Mouse (Mus musculus): ENCODE data around the gene Gm17349. TPM values are rescaled to one million over a fixed set of nuclear protein-coding genes. Genes with fewer than 3 reads are reported as not detected.
"Not testable (repeated sequence)": the region's sequence is repeated elsewhere in the genome, so short reads cannot be mapped to it uniquely, and the experiment has no call there.

Gm17349 gene
- 1.00 TPM in 1 of 2 replicates, not detected in the other for polyA plus RNA-seq (2012; rRNA removed)

DNA sequence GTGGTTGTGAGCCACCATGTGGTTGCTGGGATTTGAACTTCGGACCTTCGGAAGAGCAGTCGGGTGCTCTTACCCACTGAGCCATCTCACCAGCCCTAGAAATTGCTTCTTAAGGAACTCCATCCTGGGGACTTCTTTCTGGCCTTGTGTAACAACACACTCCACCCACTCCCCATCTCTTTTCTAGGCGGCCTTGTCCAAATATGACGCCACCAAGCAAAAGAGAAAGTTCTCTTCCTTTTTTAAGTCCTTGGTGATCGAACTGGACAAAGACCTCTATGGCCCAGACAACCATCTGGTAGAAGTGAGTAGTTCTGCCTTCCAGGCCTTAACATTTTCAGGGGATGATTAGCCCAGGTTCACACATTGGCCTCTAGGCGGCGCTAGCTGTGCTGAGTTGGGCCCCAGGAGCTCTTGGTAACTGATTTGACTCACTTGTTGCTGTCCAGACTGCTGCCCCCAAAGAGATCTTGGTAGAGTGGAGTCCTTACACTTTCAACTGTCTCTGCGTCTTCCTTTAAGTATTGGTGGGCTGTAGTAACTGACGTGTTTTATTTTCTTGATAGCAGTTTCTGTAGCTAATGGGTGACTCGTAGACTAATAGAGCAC, at the start of gene Gm17349:
Gm17349 (minus strand) TSS at position 51 of the 609 bp plus-strand sequence.
- peak in 1 of 2 experiments; percentile 69 for DNase-seq (ENCODE audit: extremely low spot score in 1 of 2, low spot score in 1 of 2)

- no peak for DNase-seq (ENCODE audit: extremely low spot score in 1 of 2, low spot score in 1 of 2)
Measured at GRCm38 (mm10) chr15:99754204-99754603, 48.9 kb upstream of the Gm17349 start.

DNA sequence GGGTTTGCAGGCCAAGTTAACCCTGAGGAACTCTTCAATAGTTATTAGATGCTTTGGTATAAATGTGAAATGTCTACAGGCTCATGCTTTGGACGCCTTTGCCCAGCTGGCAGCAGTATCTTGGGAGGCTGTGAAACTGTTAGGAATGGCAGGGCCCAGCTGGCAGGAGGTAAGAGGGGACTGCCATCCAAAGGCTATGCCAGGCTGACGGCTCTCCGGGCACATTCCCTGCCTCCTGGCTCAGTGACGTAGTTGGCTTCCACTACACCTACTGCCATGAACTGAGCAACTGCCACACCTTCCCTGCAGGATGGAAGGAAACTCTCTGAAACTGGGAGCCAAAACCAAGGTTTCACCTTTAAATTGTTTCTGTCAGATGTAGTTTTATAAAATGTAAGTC, 34.9 kb upstream of the Gm17349 start:
- DNase-seq (ENCODE audit: extremely low spot score in 1 of 2, low spot score in 1 of 2): no peak

- DNase-seq (ENCODE audit: extremely low spot score in 1 of 2, low spot score in 1 of 2): peak in 1 of 2 experiments; percentile 64
Measured at GRCm38 (mm10) chr15:99736675-99737074, 31.4 kb upstream of the Gm17349 start.

GRCm38 (mm10) chr15:99735631-99736030, 30.3 kb upstream of the Gm17349 start:
- peak; percentile 100 for DNase-seq (ENCODE audit: extremely low spot score in 1 of 2, low spot score in 1 of 2)

- DNase-seq (ENCODE audit: extremely low spot score in 1 of 2, low spot score in 1 of 2): no peak
Measured at GRCm38 (mm10) chr15:99733186-99733585, 27.9 kb upstream of the Gm17349 start.

DNA sequence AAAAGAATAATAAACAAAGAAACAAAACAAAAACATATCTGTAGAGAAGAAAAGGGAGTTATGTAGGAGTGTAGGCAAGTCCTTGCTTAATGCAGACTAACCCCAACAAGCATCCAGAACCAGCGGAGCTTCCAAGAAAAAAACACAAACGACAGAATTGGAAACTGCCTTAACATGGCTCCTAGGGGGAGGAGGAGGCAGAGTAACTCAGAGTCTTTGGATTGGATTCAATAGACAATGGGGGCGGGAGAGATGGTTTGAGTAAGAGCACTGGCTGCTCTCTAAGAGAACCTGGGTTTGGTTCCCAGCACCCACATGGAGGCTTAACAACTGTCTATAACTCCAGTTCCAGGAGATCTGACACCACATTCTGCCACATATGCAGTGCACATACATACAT, 26.4 kb upstream of the Gm17349 start:
- no peak for DNase-seq (ENCODE audit: extremely low spot score in 1 of 2, low spot score in 1 of 2)

GRCm38 (mm10) chr15:99731167-99731566, 25.9 kb upstream of the Gm17349 start:
- DNase-seq (ENCODE audit: extremely low spot score in 1 of 2, low spot score in 1 of 2): no peak

DNA sequence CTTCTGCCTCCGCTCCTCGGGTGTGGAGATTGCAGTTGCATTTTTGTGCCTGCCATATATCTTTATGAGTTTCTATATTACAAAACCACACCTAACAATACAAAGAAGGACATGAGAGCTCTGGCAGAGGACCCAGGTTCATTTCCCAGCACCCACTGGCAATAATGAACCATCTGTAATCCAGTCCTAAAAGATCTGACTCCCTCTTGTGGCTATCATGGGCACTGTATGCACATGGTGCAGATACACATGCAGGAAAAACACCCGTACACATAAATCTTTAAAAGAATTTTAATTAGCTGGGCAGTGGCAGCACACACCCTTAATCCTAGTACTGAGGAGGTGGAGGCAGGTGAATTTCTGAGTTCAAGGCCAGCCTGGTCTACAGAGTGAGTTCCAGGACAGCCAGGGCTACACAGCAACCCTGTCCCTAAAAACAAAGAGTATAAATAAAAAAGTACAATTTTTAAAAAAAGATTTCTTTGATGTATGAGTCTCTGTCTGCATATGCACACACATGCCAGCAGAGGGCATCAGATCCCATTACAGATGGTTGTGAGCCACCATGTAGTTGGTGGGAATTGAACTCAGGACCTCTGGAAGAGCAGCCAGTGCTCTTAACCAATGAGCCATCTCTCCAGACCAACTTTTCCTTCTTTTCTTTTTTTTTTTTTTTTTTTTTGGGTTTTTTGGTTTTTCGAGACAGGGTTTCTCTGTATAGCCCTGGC, 23.9 kb upstream of the Gm17349 start:
- no peak for DNase-seq (ENCODE audit: extremely low spot score in 1 of 2, low spot score in 1 of 2)

DNA sequence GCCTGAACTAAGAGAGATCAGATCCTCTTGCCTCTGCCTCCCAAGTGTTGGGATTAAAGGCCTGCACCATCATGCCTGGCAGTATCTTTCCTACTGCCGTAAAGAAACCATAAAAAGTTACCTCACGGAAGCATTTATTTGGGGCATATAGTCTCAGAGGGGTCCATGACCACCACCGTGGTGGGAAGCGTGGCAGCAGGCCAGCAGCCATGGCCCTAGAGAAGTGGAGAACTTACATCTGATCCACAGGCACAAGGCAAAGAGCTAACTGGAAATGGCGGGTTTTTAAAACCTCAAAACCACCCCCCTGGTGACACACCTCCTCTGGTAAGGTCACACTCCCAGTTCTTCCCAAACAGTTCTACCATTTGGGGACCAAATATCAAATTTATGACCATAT, 22.9 kb upstream of the Gm17349 start:
- no peak for DNase-seq (ENCODE audit: extremely low spot score in 1 of 2, low spot score in 1 of 2)

GRCm38 (mm10) chr15:99727525-99727924, 22.2 kb upstream of the Gm17349 start:
- no peak for DNase-seq (ENCODE audit: extremely low spot score in 1 of 2, low spot score in 1 of 2)

DNA sequence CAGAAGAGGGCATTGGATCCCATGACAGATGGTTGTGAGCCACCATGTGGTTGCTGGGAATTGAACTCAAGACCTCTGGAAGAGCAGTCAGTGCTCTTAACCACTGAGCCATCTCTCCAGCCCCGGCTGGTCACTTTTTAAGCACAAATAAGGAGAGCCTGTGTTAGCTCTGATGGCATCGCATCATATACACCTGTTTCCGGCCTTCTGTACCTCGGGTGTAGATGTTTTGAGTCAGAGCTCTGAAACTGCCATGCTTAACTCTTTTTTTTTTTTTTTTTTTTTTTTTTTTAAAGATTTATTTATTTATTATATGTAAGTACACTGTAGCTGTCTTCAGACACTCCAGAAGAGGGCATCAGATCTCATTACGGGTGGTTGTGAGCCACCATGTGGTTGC, 21.7 kb upstream of the Gm17349 start:
- not testable (repeated sequence) for DNase-seq (ENCODE audit: extremely low spot score in 1 of 2, low spot score in 1 of 2)

- no peak for DNase-seq (ENCODE audit: extremely low spot score in 1 of 2, low spot score in 1 of 2)
Measured at GRCm38 (mm10) chr15:99726549-99726948, 21.3 kb upstream of the Gm17349 start.

DNA sequence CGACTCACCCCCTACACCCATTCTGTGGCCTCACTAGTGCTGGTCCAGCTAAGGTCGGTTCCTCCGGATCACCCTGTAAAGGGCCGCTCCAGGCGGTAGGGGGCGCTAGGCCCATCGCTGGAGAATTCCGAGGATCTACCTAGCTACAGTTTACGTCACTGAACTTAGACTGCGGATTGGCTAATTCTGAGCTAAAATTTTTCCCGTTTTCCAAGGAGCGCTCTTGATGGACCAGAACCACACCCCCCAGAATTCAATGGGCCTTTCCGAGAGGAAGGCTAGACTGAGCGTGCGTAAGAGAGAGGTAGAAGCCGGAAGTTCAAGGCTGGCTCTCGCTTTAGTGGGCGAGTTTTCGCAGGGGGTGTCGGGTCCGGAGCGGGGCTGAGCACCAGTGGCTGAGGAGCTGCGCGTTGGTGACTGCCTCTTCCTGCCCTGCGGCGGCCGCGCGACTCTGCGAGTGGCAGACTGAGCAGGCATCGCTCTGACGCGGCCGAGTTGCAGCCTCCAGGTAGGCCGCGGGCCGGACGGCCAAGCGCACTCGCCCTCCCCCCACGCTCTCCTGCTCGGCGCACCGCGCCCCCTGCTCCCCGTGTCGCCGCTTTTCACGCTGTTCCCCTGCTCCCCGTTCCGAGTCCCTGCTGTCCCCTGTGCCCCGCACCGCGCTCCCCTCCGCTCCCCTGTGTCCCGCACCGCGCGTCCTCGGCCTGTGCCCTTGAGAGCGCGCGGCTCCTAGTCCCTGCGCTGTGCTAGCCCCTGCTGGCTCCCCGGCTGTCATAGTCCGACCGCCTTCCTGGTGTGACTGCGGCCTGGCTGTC, 20.3 kb upstream of the Gm17349 start, which contains the start of gene Cox14:
Cox14 (plus strand) TSS at position 278 of the 815 bp plus-strand sequence.
- peak; percentile 98 to 99 for DNase-seq (ENCODE audit: extremely low spot score in 1 of 2, low spot score in 1 of 2)

DNA sequence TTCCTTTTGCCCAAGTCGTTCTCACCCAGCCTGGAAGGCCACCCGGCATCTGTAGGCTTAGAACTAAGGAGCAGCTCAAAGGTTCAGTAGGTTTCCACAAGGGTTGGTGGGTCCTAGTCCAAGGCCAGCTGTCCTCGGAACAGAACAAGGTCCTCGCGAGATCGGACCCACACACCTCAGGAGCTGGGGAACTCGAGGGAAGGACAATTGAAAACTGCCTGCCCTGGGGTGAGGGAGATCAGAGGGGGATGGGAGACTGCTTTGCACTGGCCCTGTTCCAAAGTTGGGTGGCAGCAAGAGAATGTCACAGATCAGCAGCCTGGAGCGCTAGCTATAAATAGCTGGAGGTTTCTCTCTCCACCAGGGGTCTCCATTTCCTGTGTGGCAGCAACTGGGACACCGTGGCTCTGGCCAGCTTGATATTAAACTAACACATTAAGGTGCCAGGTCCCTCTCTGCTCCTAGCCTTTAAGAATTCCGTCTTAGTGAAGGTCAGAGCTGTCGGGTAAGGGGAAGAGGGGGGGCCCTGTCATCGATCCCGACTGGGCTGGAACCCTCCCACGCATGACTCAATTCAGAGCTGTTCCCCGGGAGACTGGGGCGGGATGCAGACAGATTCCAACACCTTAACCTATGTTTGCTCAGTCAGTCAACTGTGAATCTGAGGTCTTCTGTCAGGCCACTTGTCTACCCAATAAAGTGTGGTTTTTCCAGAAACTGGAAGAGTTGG, 19.2 kb upstream of the Gm17349 start:
- DNase-seq (ENCODE audit: extremely low spot score in 1 of 2, low spot score in 1 of 2): peak in 1 of 2 experiments; percentile 76

- peak in 1 of 2 experiments; percentile 71 for DNase-seq (ENCODE audit: extremely low spot score in 1 of 2, low spot score in 1 of 2)
Measured at GRCm38 (mm10) chr15:99723515-99724291, 18.4 kb upstream of the Gm17349 start.

GRCm38 (mm10) chr15:99723120-99723514, 17.8 kb upstream of the Gm17349 start:
- no peak for DNase-seq (ENCODE audit: extremely low spot score in 1 of 2, low spot score in 1 of 2)

GRCm38 (mm10) chr15:99721921-99722743, 16.8 kb upstream of the Gm17349 start:
- no peak for DNase-seq (ENCODE audit: extremely low spot score in 1 of 2, low spot score in 1 of 2)

- DNase-seq (ENCODE audit: extremely low spot score in 1 of 2, low spot score in 1 of 2): no peak
Measured at GRCm38 (mm10) chr15:99719865-99720264, 14.6 kb upstream of the Gm17349 start.
